Mouse (Mus musculus): Measurements from ENCODE around the gene Tsc22d4. TPM values are rescaled to one million over a fixed set of nuclear protein-coding genes. Genes with fewer than 3 reads are reported as not detected.
"Not testable (repeated sequence)": the region's sequence is repeated elsewhere in the genome, so short reads cannot be mapped to it uniquely, and the experiment has no call there.

Gene Tsc22d4
- polyA plus RNA-seq, 1 experiment from 2014 or later, result 121 TPM

- H3K27ac ChIP-seq (ENCODE audit: low read depth), result peak overlapping the region; percentile 93
- peak overlapping the region; percentile 97 for H3K4me2 ChIP-seq (ENCODE audit: low read length)
- ATAC-seq (replicated peaks; ENCODE audit: low FRiP score, low TSS enrichment, low read depth) (no peak), DNase-seq (ENCODE audit: low spot score) (no peak)
- peak overlapping the region; percentile 88 for H3K4me3 ChIP-seq (ENCODE audit: low read depth, low read length)
- under 1% methylated on average over 16 of the region's 16 CpGs for WGBS
- H3K9me3 ChIP-seq (ENCODE audit: control insufficient read depth, low read length), result no peaks in the 10 kb centered on the region
- no peaks in the 10 kb centered on the region for H3K27me3 ChIP-seq (replicated peaks; ENCODE audit: control insufficient read depth, insufficient read depth, low read length)
- H3K9ac ChIP-seq (ENCODE audit: low read length), result peak overlapping the region; percentile 77
- H3K4me1 ChIP-seq (replicated peaks; ENCODE audit: control insufficient read depth, insufficient read depth, low read length), result peaks cover 23% of the 10 kb centered on the region
- peaks cover 14% of the 10 kb centered on the region for H3K36me3 ChIP-seq (ENCODE audit: control insufficient read depth, insufficient read depth, low read length)
Measured at GRCm38 (mm10) chr5:137746851-137747325, 1.4 kb downstream of the Tsc22d4 start.

- Histone ChIP-seq H3K4me1 (replicated peaks; ENCODE audit: control insufficient read depth, insufficient read depth, low read length) (peaks cover 22% of the 10 kb centered on the region), H3K9ac (ENCODE audit: low read length) (peak overlapping the region; percentile 77), H3K4me2 (ENCODE audit: low read length) (peak overlapping the region; percentile 97), H3K27ac (ENCODE audit: low read depth) (peak overlapping the region; percentile 93), H3K4me3 (ENCODE audit: low read depth, low read length) (peak overlapping the region; percentile 88), H3K9me3 (ENCODE audit: control insufficient read depth, low read length) (no peaks in the 10 kb centered on the region), H3K36me3 (ENCODE audit: control insufficient read depth, insufficient read depth, low read length) (peaks cover 19% of the 10 kb centered on the region), H3K27me3 (replicated peaks; ENCODE audit: control insufficient read depth, insufficient read depth, low read length) (no peaks in the 10 kb centered on the region)
- DNase-seq (ENCODE audit: low spot score) (peak; percentile 70), ATAC-seq (replicated peaks; ENCODE audit: low FRiP score, low TSS enrichment, low read depth) (no peak)
- 3% methylated on average over 26 of the region's 26 CpGs for WGBS
Measured at GRCm38 (mm10) chr5:137747326-137747961, 1.9 kb downstream of the Tsc22d4 start.

GRCm38 (mm10) chr5:137748130-137748770 lies 2.7 kb downstream of the Tsc22d4 start:
- H3K4me1 ChIP-seq (replicated peaks; ENCODE audit: control insufficient read depth, insufficient read depth, low read length), result peaks cover 22% of the 10 kb centered on the region
- no peak for DNase-seq (ENCODE audit: low spot score)
- H3K9me3 ChIP-seq (ENCODE audit: control insufficient read depth, low read length), result no peaks in the 10 kb centered on the region
- H3K4me3 ChIP-seq (ENCODE audit: low read depth, low read length), result peak overlapping the region; percentile 88
- peaks cover 25% of the 10 kb centered on the region for H3K36me3 ChIP-seq (ENCODE audit: control insufficient read depth, insufficient read depth, low read length)
- H3K9ac ChIP-seq (ENCODE audit: low read length), result peak overlapping the region; percentile 11; the same call in 1 of the 2 replicates
- H3K27me3 ChIP-seq (replicated peaks; ENCODE audit: control insufficient read depth, insufficient read depth, low read length), result no peaks in the 10 kb centered on the region
- peak overlapping the region; percentile 97 for H3K4me2 ChIP-seq (ENCODE audit: low read length)
- peak overlapping the region; percentile 45; the same call in 1 of the 2 replicates for H3K27ac ChIP-seq (ENCODE audit: low read depth)
- no peak for ATAC-seq (replicated peaks; ENCODE audit: low FRiP score, low TSS enrichment, low read depth)
- 31% methylated on average over 5 of the region's 5 CpGs for WGBS

GRCm38 (mm10) chr5:137749196-137749836 lies 3.8 kb downstream of the Tsc22d4 start:
- H3K9ac ChIP-seq (ENCODE audit: low read length), result no peak overlapping the region
- peaks cover 22% of the 10 kb centered on the region for H3K4me1 ChIP-seq (replicated peaks; ENCODE audit: control insufficient read depth, insufficient read depth, low read length)
- DNase-seq (ENCODE audit: low spot score) (no peak), ATAC-seq (replicated peaks; ENCODE audit: low FRiP score, low TSS enrichment, low read depth) (no peak)
- H3K36me3 ChIP-seq (ENCODE audit: control insufficient read depth, insufficient read depth, low read length), result peaks cover 35% of the 10 kb centered on the region
- WGBS, result 41% methylated on average over 6 of the region's 6 CpGs
- no peaks in the 10 kb centered on the region for H3K27me3 ChIP-seq (replicated peaks; ENCODE audit: control insufficient read depth, insufficient read depth, low read length)
- H3K4me2 ChIP-seq (ENCODE audit: low read length), result peak overlapping the region; percentile 97
- H3K9me3 ChIP-seq (ENCODE audit: control insufficient read depth, low read length), result no peaks in the 10 kb centered on the region
- H3K27ac ChIP-seq (ENCODE audit: low read depth), result peak overlapping the region; percentile 45; the same call in 1 of the 2 replicates
- H3K4me3 ChIP-seq (ENCODE audit: low read depth, low read length), result peak overlapping the region; percentile 8; the same call in 1 of the 2 replicates

GRCm38 (mm10) chr5:137750212-137750611 lies 4.7 kb downstream of the Tsc22d4 start:
- WGBS, result 97% methylated on average over 6 of the region's 8 CpGs

GRCm38 (mm10) chr5:137751221-137751887 lies 5.8 kb downstream of the Tsc22d4 start:
- no peaks in the 10 kb centered on the region for H3K27me3 ChIP-seq (replicated peaks; ENCODE audit: control insufficient read depth, insufficient read depth, low read length)
- WGBS, result 92% methylated on average over 13 of the region's 13 CpGs
- H3K4me2 ChIP-seq (ENCODE audit: low read length), result no peak overlapping the region
- no peak for ATAC-seq (replicated peaks; ENCODE audit: low FRiP score, low TSS enrichment, low read depth)
- DNase-seq (ENCODE audit: low spot score), result no peak
- no peak overlapping the region for H3K4me3 ChIP-seq (ENCODE audit: low read depth, low read length)
- peaks cover 42% of the 10 kb centered on the region for H3K36me3 ChIP-seq (ENCODE audit: control insufficient read depth, insufficient read depth, low read length)
- H3K27ac ChIP-seq (ENCODE audit: low read depth), result no peak overlapping the region
- H3K4me1 ChIP-seq (replicated peaks; ENCODE audit: control insufficient read depth, insufficient read depth, low read length), result peaks cover 22% of the 10 kb centered on the region
- H3K9me3 ChIP-seq (ENCODE audit: control insufficient read depth, low read length), result no peaks in the 10 kb centered on the region
- H3K9ac ChIP-seq (ENCODE audit: low read length), result no peak overlapping the region

More at GRCm38 (mm10) chr5:137750212-137750611, 4.7 kb downstream of the Tsc22d4 start:
- H3K27me3 ChIP-seq (replicated peaks; ENCODE audit: control insufficient read depth, insufficient read depth, low read length); H3K9me3 ChIP-seq (ENCODE audit: control insufficient read depth, low read length); H3K27ac ChIP-seq (ENCODE audit: low read depth); DNase-seq (ENCODE audit: low spot score); H3K4me3 ChIP-seq (ENCODE audit: low read depth, low read length); ATAC-seq (replicated peaks; ENCODE audit: low FRiP score, low TSS enrichment, low read depth); H3K9ac ChIP-seq (ENCODE audit: low read length); H3K4me2 ChIP-seq (ENCODE audit: low read length): not testable (repeated sequence)
- Histone ChIP-seq H3K4me1 (replicated peaks; ENCODE audit: control insufficient read depth, insufficient read depth, low read length) (peaks cover 22% of the 10 kb centered on the region), H3K36me3 (ENCODE audit: control insufficient read depth, insufficient read depth, low read length) (peaks cover 38% of the 10 kb centered on the region)

GRCm38 (mm10) chr5:137751988-137752387 lies 6.5 kb downstream of the Tsc22d4 start:
- peaks cover 22% of the 10 kb centered on the region for H3K4me1 ChIP-seq (replicated peaks; ENCODE audit: control insufficient read depth, insufficient read depth, low read length)
- no peak overlapping the region for H3K27ac ChIP-seq (ENCODE audit: low read depth)
- ATAC-seq (replicated peaks; ENCODE audit: low FRiP score, low TSS enrichment, low read depth), result no peak
- H3K4me2 ChIP-seq (ENCODE audit: low read length), result no peak overlapping the region
- no peaks in the 10 kb centered on the region for H3K27me3 ChIP-seq (replicated peaks; ENCODE audit: control insufficient read depth, insufficient read depth, low read length)
- WGBS, result 88% methylated on average over 6 of the region's 6 CpGs
- peaks cover 47% of the 10 kb centered on the region for H3K36me3 ChIP-seq (ENCODE audit: control insufficient read depth, insufficient read depth, low read length)
- no peak for DNase-seq (ENCODE audit: low spot score)
- H3K4me3 ChIP-seq (ENCODE audit: low read depth, low read length), result no peak overlapping the region
- H3K9me3 ChIP-seq (ENCODE audit: control insufficient read depth, low read length), result no peaks in the 10 kb centered on the region
- no peak overlapping the region for H3K9ac ChIP-seq (ENCODE audit: low read length)

GRCm38 (mm10) chr5:137753111-137753832 lies 7.7 kb downstream of the Tsc22d4 start:
- Histone ChIP-seq H3K4me3 (ENCODE audit: low read depth, low read length) (no peak overlapping the region), H3K9me3 (ENCODE audit: control insufficient read depth, low read length) (no peaks in the 10 kb centered on the region), H3K4me1 (replicated peaks; ENCODE audit: control insufficient read depth, insufficient read depth, low read length) (peaks cover 14% of the 10 kb centered on the region), H3K9ac (ENCODE audit: low read length) (no peak overlapping the region), H3K36me3 (ENCODE audit: control insufficient read depth, insufficient read depth, low read length) (peaks cover 57% of the 10 kb centered on the region), H3K27ac (ENCODE audit: low read depth) (no peak overlapping the region), H3K27me3 (replicated peaks; ENCODE audit: control insufficient read depth, insufficient read depth, low read length) (no peaks in the 10 kb centered on the region), H3K4me2 (ENCODE audit: low read length) (no peak overlapping the region)
- no peak for ATAC-seq (replicated peaks; ENCODE audit: low FRiP score, low TSS enrichment, low read depth)
- 71% methylated on average over 13 of the region's 13 CpGs for WGBS
- no peak for DNase-seq (ENCODE audit: low spot score)

Data from intestine, embryonic 14.5 days (tissue).